Mouse (Mus musculus) hindbrain, embryonic 16.5 days (tissue): ENCODE results near the gene Plxna3. TPM values are rescaled to one million over a fixed set of nuclear protein-coding genes. Genes with fewer than 3 reads are reported as not detected.

Experiments used
- microRNA-seq: library from miRNA; unstranded; fragments of <30 nt; microRNA quantifications from one replicate; pipeline ENCODE4, GENCODE M21; 2017
- polyA plus RNA-seq: library from polyadenylated mRNA; unstranded; fragments of >200 nt; fragmentation: Nextera tagmentation; extraction: Ambion mirVana; gene quantifications from 2 replicates; pipeline ENCODE4 v1.2.1, GENCODE M21; 2015

Plxna3 gene
- polyA plus RNA-seq, 1 experiment from 2014 or later = 38.2 TPM

Small RNA genes lying within 50 kb of the gene (microRNA-seq; reads per million reads assigned to microRNA genes)
- not detected for gene Mir7092

Other genes with a start within 250 kb of the Plxna3 start
- not detected in 2 replicates for gene Opn1mw, start 201.6 kb upstream of the Plxna3 start, polyA plus RNA-seq
- 9.9 and 10.8 TPM in 2 replicates for gene Mecp2, start 193.7 kb upstream of the Plxna3 start, polyA plus RNA-seq
- not detected in 2 replicates for gene Tex28, start 161.2 kb upstream of the Plxna3 start, polyA plus RNA-seq
- 0.14 TPM in 1 of 2 replicates, not detected in the other for gene Tktl1, start 151.8 kb upstream of the Plxna3 start, polyA plus RNA-seq
- gene Flna, start 79.2 kb upstream of the Plxna3 start, polyA plus RNA-seq = 77.4 and 103 TPM in 2 replicates
- gene Emd, start 74.4 kb upstream of the Plxna3 start, polyA plus RNA-seq = 13.1 and 14.8 TPM in 2 replicates
- 342 and 444 TPM in 2 replicates for gene Rpl10, start 58.3 kb upstream of the Plxna3 start, polyA plus RNA-seq
- 78.4 and 79.0 TPM in 2 replicates for gene Taz, start 47.2 kb upstream of the Plxna3 start, polyA plus RNA-seq
- 4.4 and 4.7 TPM in 2 replicates for gene Dnase1l1, start 46.7 kb upstream of the Plxna3 start, polyA plus RNA-seq
- 331 and 347 TPM in 2 replicates for gene Atp6ap1, start 32.0 kb upstream of the Plxna3 start, polyA plus RNA-seq
- 978 and 991 TPM in 2 replicates for gene Gdi1, start 24.1 kb upstream of the Plxna3 start, polyA plus RNA-seq
- 61.5 and 61.7 TPM in 2 replicates for gene Fam50a, start 16.0 kb upstream of the Plxna3 start, polyA plus RNA-seq
- gene Lage3, start 24.6 kb downstream of the Plxna3 start, polyA plus RNA-seq = 69.7 and 78.4 TPM in 2 replicates
- gene Ubl4a, start 44.2 kb downstream of the Plxna3 start, polyA plus RNA-seq = 72.9 and 74.6 TPM in 2 replicates
- 7.5 and 8.2 TPM in 2 replicates for gene Slc10a3, start 44.3 kb downstream of the Plxna3 start, polyA plus RNA-seq
- gene Fam3a, start 64.2 kb downstream of the Plxna3 start, polyA plus RNA-seq = 35.5 and 37.9 TPM in 2 replicates
- 14.3 and 17.1 TPM in 2 replicates for gene Ikbkg, start 64.2 kb downstream of the Plxna3 start, polyA plus RNA-seq
- 46.0 and 50.8 TPM in 2 replicates for gene G6pdx, start 100.1 kb downstream of the Plxna3 start, polyA plus RNA-seq
- gene Gm6880, start 152.3 kb downstream of the Plxna3 start, polyA plus RNA-seq = not detected in 2 replicates
- not detected in 2 replicates for gene Olfr1326-ps1, start 245.8 kb downstream of the Plxna3 start, polyA plus RNA-seq